Mouse (Mus musculus): Measurements from ENCODE around the gene Ramac. TPM values are rescaled to one million over a fixed set of nuclear protein-coding genes. Genes with fewer than 3 reads are reported as not detected.

Ramac gene
- polyA plus RNA-seq (2014; fragmentation: Illumina TruSeq; extraction: RNeasy Lipid Tissue Mini Kit (QIAGEN cat#74804); ENCODE audit: low read depth, low replicate concordance), result 68.7 TPM

GRCm38 (mm10) chr7:81762180-81763109 lies at the start of gene Ramac:
Ramac (plus strand) TSS chr7:81762925.

GRCm38 (mm10) chr7:81789095-81789757 lies 26.5 kb downstream of the Ramac start, which contains the start of gene 3110040N11Rik:
3110040N11Rik (minus strand) TSS chr7:81789478.

Other genes starting within 250 kb of the Ramac start
- gene Fsd2, start 196.0 kb upstream of the Ramac start, polyA plus RNA-seq (2014; fragmentation: Illumina TruSeq; extraction: RNeasy Lipid Tissue Mini Kit (QIAGEN cat#74804); ENCODE audit: low read depth, low replicate concordance), result 6.9 TPM
- 18.3 TPM for gene Whamm, start 191.7 kb upstream of the Ramac start, polyA plus RNA-seq (2014; fragmentation: Illumina TruSeq; extraction: RNeasy Lipid Tissue Mini Kit (QIAGEN cat#74804); ENCODE audit: low read depth, low replicate concordance)
- 2.7 TPM for gene Homer2, start 55.4 kb upstream of the Ramac start, polyA plus RNA-seq (2014; fragmentation: Illumina TruSeq; extraction: RNeasy Lipid Tissue Mini Kit (QIAGEN cat#74804); ENCODE audit: low read depth, low replicate concordance)
- gene 3110040N11Rik, start 26.6 kb downstream of the Ramac start, polyA plus RNA-seq (2014; fragmentation: Illumina TruSeq; extraction: RNeasy Lipid Tissue Mini Kit (QIAGEN cat#74804); ENCODE audit: low read depth, low replicate concordance), result 32.6 TPM
- gene Btbd1, start 66.5 kb downstream of the Ramac start, polyA plus RNA-seq (2014; fragmentation: Illumina TruSeq; extraction: RNeasy Lipid Tissue Mini Kit (QIAGEN cat#74804); ENCODE audit: low read depth, low replicate concordance), result 91.0 TPM
- gene Gm10160, start 92.9 kb downstream of the Ramac start, polyA plus RNA-seq (2014; fragmentation: Illumina TruSeq; extraction: RNeasy Lipid Tissue Mini Kit (QIAGEN cat#74804); ENCODE audit: low read depth, low replicate concordance), result not detected
- 23.4 TPM for gene Tm6sf1, start 96.1 kb downstream of the Ramac start, polyA plus RNA-seq (2014; fragmentation: Illumina TruSeq; extraction: RNeasy Lipid Tissue Mini Kit (QIAGEN cat#74804); ENCODE audit: low read depth, low replicate concordance)
- gene Hdgfl3, start 171.5 kb downstream of the Ramac start, polyA plus RNA-seq (2014; fragmentation: Illumina TruSeq; extraction: RNeasy Lipid Tissue Mini Kit (QIAGEN cat#74804); ENCODE audit: low read depth, low replicate concordance), result 9.5 TPM
- gene Bnc1, start 229.4 kb downstream of the Ramac start, polyA plus RNA-seq (2014; fragmentation: Illumina TruSeq; extraction: RNeasy Lipid Tissue Mini Kit (QIAGEN cat#74804); ENCODE audit: low read depth, low replicate concordance), result 2.7 TPM